Mouse (Mus musculus) megakaryocyte, embryonic 14.5 days (primary cell): ENCODE results near the gene Rps7.

ENCODE experiments used
- FLI1 ChIP-seq: IDR thresholded peaks from 2 replicates; pipeline ENCODE4 v1.6.1; 2012; ENCODE audit warnings: low read length, inconsistent platforms, mixed read lengths
- GATA1 ChIP-seq: IDR thresholded peaks from 3 replicates; pipeline ENCODE4 v1.6.1; 2012; ENCODE audit warnings: mixed read lengths, low read length, inconsistent platforms, borderline replicate concordance

DNA sequence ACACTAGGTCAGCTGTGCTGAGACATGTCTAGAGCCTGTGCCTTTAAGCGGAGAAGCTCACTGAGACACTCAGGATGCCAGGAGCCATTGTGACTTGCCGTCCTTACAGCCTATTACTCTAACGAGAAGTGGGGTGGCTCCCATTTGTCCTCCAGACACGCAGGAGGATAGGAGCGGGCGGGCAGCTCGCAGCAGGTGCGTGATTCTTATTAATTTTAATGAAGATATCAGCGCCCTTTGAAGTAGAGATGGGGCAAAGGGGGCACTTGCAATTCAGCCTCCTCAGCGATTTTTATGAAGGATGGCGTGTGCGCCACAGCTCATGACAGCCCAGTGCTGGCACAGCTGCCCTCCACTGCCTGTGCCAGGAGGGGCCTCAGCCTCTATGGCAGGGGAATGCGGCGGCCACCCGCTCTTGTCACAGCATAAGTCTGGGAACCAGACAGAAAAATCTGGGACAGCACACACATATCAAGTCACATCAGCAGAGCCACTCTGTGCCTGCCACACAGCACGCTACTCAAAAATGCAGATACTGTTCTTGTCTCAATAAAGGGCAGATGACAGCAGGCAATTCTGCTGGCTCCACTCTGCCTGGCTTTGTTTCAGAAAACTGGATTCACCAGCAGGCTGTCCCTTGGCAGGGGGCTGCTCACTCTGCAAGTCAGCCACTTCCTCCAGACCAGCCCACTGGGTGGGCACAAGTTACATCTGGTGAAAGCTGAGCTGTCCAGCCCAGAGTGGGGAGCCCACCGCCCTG is 28.0 kb downstream of the Rps7 start:
- TF ChIP-seq GATA1, result no peak
- TF ChIP-seq FLI1, result no peak
